Mouse (Mus musculus): ENCODE results near the gene Fbxw20. TPM values are rescaled to one million over a fixed set of nuclear protein-coding genes. Genes with fewer than 3 reads are reported as not detected.
"Not testable (repeated sequence)": the region's sequence is repeated elsewhere in the genome, so short reads cannot be mapped to it uniquely, and the experiment has no call there.

Fbxw20 gene
- not detected for total RNA-seq (2021)
- long read RNA-seq, experiment 1: 0 reads
- long read RNA-seq, experiment 2: 0 reads

DNA sequence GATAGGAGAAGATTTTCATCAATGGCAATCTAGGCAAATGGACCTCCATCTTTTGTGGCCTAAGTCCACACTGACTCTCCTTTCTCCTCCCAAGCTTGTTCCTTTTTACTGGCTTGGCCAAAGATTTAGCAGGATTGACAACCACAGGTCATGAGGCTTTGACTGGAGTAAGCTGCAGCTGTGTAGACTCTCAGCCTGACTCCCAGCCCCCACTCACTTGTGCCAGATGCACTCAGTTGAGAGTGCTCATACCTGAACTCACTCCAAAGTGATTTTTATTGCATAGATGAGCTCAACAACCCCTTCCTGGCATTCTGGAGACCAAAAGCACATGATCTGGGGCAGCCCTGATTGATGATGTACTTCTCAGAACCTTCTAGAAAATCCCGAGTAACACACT lies at the start of gene Fbxw20:
Fbxw20 (minus strand) TSS at position 101 of the 400 bp plus-strand sequence.
- intact Hi-C loops (cut with DNase I): no loop called here

DNA sequence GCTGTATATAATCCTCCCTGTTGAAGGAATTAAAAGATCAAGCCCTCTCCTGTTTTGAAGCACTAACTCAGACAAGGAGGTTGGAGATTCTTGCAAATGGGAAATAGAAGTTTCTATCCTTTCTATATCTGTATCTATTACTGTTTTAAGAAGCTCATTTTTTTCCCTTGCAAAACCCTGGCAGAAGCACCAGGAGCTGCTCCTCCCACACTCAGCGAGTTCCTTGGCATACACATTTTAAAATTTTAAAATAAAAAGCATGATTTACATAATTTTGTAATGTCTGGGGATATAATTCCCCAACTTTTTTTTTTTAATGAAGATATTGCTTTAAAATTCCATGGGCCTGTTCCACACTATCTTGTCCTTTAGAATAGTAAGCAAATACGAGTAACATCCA lies 28.5 kb upstream of the Fbxw20 start:
- intact Hi-C loops (cut with DNase I): no loop called here

More for the DNA sequence above, at the start of gene Fbxw20:
- no peak for DNase-seq

DNA sequence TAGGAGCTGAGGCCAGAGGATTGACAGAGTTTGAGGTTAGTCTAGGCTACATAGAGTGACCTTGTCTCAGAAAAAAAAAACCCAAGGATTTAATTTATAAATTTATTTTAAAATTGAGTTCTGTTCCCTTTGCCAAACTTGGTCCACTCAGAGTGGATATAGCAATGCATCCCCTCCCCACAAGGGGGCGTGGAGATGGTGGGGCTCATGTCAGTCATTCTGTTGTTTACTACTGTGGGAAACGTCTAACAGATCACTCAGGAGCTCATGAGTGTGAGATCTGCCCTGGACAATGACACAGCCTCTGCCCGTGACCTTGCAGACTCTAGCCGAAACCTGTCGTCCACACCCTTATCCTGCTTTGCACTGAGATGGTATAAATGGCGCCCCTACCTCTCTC lies 16.1 kb downstream of the Fbxw20 start:
- no peak for DNase-seq
- intact Hi-C loops (cut with DNase I): no loop called here

More for the DNA sequence above, 28.5 kb upstream of the Fbxw20 start:
- DNase-seq: no peak

DNA sequence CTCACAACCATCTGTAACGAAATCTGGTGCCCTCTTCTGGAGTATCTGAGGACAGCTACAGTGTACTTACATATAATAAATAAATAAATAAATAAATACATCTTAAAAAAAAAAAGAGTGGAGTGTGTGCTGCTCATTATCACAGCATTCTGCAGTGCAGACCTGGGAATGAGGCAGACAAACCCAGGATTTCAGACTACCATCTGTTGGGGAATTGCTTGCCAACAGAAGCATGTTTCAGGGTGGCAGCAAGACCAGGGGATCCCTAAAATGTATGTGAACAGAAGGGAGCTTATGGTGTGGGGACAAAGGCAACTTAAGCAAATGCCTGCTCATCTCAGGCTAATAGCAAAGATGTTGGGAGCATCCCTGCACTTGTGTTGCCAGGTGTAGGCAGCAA lies 33.2 kb downstream of the Fbxw20 start:
- DNase-seq; intact Hi-C loops (cut with DNase I): not testable (repeated sequence)

DNA sequence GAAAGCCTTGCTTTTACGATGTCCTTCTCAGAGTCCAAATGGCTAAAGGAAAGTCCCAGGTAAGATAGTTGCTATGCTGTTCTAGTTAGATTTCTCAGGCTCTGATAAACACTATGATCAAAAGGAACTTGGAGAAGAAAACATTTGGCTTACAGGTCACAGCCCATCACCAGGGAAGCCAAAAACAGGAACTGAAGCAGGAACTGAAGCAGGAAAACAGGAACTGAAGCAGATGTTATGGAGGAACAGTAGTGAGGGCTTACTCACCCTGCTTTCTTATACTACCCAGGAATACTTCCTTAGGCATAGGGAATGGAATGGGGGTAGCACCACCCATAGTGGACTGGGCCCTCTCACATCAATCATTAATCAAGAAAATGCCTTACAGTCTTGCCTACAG lies 34.2 kb downstream of the Fbxw20 start:
- intact Hi-C loops (cut with DNase I): no loop called here

DNA sequence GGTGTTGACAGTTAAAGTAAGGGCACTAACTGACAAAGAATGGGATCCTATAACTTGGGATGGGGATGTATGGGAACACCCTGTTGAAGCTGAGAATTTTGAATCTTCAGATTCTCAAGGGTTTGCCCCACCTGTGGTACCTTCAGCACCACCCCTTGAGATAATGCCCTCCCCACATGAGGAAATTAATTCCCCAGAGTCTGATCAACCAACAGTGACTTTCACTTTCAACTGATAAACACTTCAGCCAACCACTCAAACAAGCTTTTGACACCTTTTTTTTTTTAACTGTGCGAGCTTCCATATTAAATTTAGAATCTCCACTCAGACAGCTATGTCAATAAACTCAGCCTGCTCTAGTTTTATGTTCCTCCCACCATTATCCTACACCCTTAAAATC lies 35.2 kb downstream of the Fbxw20 start:
- intact Hi-C loops (cut with DNase I): no loop called here
- DNase-seq: no peak

More for the DNA sequence above, 34.2 kb downstream of the Fbxw20 start:
- DNase-seq: no peak

DNA sequence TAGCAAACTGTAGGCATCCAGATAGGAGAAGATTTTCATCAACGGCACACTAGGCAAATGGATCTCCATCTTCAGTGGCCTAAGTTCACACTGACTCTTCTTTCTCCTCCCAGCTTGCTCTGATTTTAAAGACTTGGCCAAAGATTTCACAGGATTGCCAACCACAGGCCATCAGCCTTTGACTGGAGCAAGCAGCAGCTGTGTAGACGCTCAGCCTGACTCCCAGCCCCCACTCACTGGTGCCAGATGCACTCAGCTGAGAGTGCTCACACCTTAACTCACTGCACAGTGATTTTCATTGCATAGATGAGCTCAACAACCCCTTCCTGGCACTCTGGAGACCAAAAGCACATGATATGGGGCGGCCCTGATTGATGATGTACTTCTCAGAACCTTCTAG lies 38.7 kb downstream of the Fbxw20 start, which contains the start of gene Fbxw13:
Fbxw13 (minus strand) TSS at position 101 of the 400 bp plus-strand sequence.
- DNase-seq; intact Hi-C loops (cut with DNase I): not testable (repeated sequence)

DNA sequence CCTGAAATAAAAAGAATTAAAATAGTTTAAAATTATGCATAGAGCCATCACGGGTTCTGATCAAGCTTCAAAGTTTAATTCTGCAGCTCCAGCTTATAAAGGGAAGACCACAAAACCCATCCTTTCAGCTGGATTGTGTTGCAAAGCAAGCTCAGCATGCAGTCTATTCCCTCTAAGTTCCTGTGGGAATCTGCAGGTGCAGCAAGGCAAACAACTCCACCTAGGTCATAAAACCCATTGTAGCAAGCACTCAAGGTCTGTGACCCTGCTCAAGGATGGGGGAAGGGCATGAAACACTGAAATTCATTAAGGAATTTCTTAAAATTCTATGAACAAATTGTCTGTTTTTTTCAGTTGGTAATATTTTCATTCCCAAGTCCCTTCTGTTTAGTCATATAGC lies 57.3 kb downstream of the Fbxw20 start:
- intact Hi-C loops (cut with DNase I): no loop called here
- DNase-seq: no peak

DNA sequence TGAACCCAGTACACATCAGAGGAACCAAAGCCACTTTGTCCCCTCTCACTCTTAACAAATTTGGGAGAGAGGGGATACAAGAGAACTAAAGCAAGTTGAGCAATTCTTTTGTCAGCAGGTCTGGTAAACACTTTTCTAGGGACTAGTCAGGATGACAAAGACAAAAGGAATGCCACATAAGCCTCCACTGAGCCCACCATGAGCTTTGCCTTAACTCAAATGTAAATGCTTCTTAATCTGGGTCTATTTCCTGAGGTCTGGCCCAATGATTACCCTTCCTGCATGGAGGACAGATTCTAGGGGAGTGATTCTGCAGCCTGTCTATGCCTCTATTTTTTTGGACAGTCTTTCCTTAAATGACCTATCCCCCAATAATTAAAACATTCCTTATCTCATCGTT lies 58.3 kb downstream of the Fbxw20 start:
- DNase-seq: no peak
- intact Hi-C loops (cut with DNase I): no loop called here

Other genes with a start within 250 kb of the Fbxw20 start
- gene Ucn2, start 248.7 kb downstream of the Fbxw20 start, total RNA-seq (2021): under 1 TPM in 1 of 2 experiments, not detected in 1; 0.20 TPM
- 1 to 10 TPM; 1.9 to 3.2 TPM for gene Pfkfb4, start 243.0 kb downstream of the Fbxw20 start, total RNA-seq (2021)
- gene Shisa5, start 196.2 kb downstream of the Fbxw20 start, total RNA-seq (2021): 10 to 100 TPM; 49.5 to 50.0 TPM
- gene Trex1, start 175.0 kb downstream of the Fbxw20 start, total RNA-seq (2021): 10 to 100 TPM; 10.4 to 10.6 TPM
- gene Atrip, start 160.6 kb downstream of the Fbxw20 start, total RNA-seq (2021): 10 to 100 TPM in 1 of 2 experiments, 1 to 10 TPM in 1; 8.4 to 10.3 TPM
- gene Ccdc51, start 152.3 kb downstream of the Fbxw20 start, total RNA-seq (2021): 10 to 100 TPM; 10.4 to 11.1 TPM
- 100 to 1,000 TPM; 220 to 279 TPM for gene Tma7, start 152.2 kb downstream of the Fbxw20 start, total RNA-seq (2021)
- 10 to 100 TPM; 16.3 to 20.0 TPM for gene Plxnb1, start 139.4 kb downstream of the Fbxw20 start, total RNA-seq (2021)
- gene Fbxw21, start 72.7 kb downstream of the Fbxw20 start, total RNA-seq (2021): not detected
- not detected for gene Fbxw13, start 38.8 kb downstream of the Fbxw20 start, total RNA-seq (2021)
- gene Fbxw14, start 52.9 kb upstream of the Fbxw20 start, total RNA-seq (2021): not detected
- not detected for gene Fbxw28, start 104.9 kb upstream of the Fbxw20 start, total RNA-seq (2021)
- not detected for gene Fbxw22, start 169.5 kb upstream of the Fbxw20 start, total RNA-seq (2021)
- gene Fbxw16, start 214.4 kb upstream of the Fbxw20 start, total RNA-seq (2021): not detected